Mouse (Mus musculus): ENCODE measurements around the gene Fbxl7. TPM values are rescaled to one million over a fixed set of nuclear protein-coding genes. Genes with fewer than 3 reads are reported as not detected.
A peak's percentile ranks its signal among the peaks of the same experiment; 100 is the strongest.

Gene Fbxl7
- polyA plus RNA-seq, 1 experiment from 2014 or later = 10.0 TPM

DNA sequence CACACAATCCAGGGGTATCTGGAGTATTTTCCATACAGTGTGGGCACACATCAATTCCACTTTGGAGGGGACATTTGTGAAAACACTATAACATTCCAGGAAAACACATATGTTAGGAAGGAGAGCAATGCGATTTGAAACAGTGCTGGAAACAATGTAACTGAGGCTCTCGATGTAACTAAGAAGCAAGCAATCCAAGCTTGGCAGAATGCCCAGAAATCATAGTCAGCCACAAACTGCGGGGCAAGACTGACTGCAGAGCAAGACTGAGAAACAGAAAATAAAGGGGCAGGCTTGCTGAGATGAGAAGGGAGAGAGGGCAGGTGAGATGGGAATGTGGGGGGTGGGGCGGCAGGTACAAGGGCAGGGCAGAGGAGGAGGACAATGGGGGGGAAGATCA lies 19.7 kb downstream of the Fbxl7 start:
- H3K27ac ChIP-seq (replicated peaks) = no peak overlapping the region
- no peak overlapping the region for H3K4me3 ChIP-seq
- no peaks in the 10 kb centered on the region for H3K27me3 ChIP-seq (replicated peaks)
- ATAC-seq (ENCODE audit: extremely low read depth, insufficient number of reproducible peaks, low FRiP score, low TSS enrichment) = no peak
- H3K36me3 ChIP-seq = no peaks in the 10 kb centered on the region
- WGBS = 16% methylated on average over 4 of the region's 4 CpGs
- peaks cover 11% of the 10 kb centered on the region for H3K4me1 ChIP-seq
- no peak overlapping the region for H3K4me2 ChIP-seq
- no peaks in the 10 kb centered on the region for H3K9me3 ChIP-seq
- no peak overlapping the region for H3K9ac ChIP-seq

DNA sequence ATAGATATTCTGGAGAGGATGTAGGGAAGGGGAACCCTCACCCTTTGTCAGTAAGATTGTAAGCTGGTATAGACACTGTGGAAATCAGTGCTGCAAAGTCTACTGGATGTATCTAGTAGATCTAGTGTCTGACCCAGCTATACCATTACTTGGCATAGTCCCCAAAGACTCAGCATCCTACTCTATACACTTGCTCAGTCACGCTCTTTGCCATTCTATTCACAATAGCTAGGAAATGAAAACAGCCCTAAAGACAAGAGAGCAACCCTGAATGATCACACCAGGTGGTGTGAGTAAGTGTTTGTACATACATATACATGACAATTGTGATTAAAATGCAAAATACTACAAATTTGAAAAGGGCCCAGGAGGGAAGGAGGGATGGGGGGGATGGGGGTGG lies 23.1 kb downstream of the Fbxl7 start:
- WGBS = 89% methylated on average over 1 of the region's 1 CpGs

DNA sequence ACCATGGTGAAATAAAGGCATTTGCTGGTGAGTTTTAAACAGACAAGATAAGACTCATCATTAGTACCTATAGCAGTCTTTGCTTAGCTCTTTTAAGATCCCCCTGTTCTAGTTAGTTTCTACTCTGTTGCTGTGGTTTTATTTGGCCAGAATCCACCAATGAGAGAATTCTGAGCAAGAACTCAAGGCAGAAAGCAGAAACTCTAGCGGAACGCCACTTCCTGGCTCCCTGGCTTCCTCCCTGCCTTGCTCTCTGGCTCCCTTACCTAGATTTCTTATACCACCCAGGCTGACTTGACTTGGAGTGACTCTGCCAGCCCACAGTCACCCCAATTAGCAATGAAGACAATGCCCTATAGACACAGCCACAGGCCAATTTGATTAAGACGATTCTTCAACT lies 26.2 kb downstream of the Fbxl7 start:
- peaks cover 9% of the 10 kb centered on the region; the same call in 1 of the 2 replicates for H3K4me1 ChIP-seq
- H3K9me3 ChIP-seq = no peaks in the 10 kb centered on the region
- no peaks in the 10 kb centered on the region for H3K27me3 ChIP-seq (replicated peaks)
- H3K4me2 ChIP-seq = no peak overlapping the region
- no peak overlapping the region for H3K4me3 ChIP-seq
- no peak overlapping the region for H3K9ac ChIP-seq
- H3K27ac ChIP-seq (replicated peaks) = no peak overlapping the region
- 66% methylated on average over 3 of the region's 3 CpGs for WGBS
- ATAC-seq (ENCODE audit: extremely low read depth, insufficient number of reproducible peaks, low FRiP score, low TSS enrichment) = no peak
- no peaks in the 10 kb centered on the region for H3K36me3 ChIP-seq

More for the DNA sequence above, 23.1 kb downstream of the Fbxl7 start:
- ATAC-seq (ENCODE audit: extremely low read depth, insufficient number of reproducible peaks, low FRiP score, low TSS enrichment) = no peak
- no peak overlapping the region for H3K27ac ChIP-seq (replicated peaks)
- H3K4me3 ChIP-seq = no peak overlapping the region
- no peak overlapping the region for H3K9ac ChIP-seq
- no peaks in the 10 kb centered on the region for H3K27me3 ChIP-seq (replicated peaks)
- no peaks in the 10 kb centered on the region for H3K9me3 ChIP-seq
- H3K4me1 ChIP-seq = peaks cover 20% of the 10 kb centered on the region
- H3K36me3 ChIP-seq = no peaks in the 10 kb centered on the region
- H3K4me2 ChIP-seq = no peak overlapping the region

DNA sequence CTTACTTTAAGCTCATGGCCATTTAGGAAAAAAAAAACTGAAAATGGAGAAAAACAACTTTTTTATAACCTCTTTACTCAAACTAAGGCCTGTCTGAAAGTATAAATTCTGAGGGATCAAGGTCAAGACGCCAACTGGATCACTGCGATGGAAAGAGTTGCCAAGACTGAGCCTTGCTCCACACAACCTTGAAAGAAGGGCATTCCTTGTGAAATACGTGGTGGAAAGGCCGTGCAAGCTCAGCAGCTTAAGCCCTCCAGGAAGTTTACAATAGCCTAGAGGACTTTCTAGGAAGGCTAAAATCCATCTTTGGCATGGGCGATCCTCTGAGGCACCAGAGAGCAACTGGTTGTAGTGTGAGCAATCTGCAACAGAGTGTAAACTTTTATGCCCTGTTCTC lies 27.9 kb downstream of the Fbxl7 start:
- Histone ChIP-seq H3K9ac (no peak overlapping the region), H3K9me3 (no peaks in the 10 kb centered on the region), H3K27me3 (replicated peaks) (no peaks in the 10 kb centered on the region), H3K36me3 (no peaks in the 10 kb centered on the region), H3K4me1 (peaks cover 9% of the 10 kb centered on the region; the same call in 1 of the 2 replicates), H3K27ac (replicated peaks) (no peak overlapping the region), H3K4me2 (no peak overlapping the region), H3K4me3 (no peak overlapping the region)
- ATAC-seq (ENCODE audit: extremely low read depth, insufficient number of reproducible peaks, low FRiP score, low TSS enrichment) = no peak
- 73% methylated on average over 5 of the region's 5 CpGs for WGBS

DNA sequence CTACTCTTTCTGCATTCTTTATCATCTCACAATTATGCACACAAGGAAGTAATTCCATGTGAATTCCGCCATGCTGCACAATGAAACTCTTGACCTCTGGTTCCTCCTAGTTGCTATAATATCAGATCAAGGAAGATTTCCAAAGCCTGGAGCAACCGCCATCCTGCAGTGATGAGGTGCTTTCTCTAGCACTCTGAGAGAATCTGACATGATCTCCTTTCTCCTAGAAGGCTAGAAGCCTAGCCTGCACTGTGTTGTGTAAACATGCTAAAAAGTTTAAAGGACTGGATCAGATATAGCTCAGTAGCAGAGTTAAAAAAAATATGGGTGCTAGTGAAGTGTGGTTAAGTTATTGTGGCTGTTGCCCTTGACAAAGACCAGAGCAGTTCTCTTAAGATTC lies 33.2 kb downstream of the Fbxl7 start:
- Histone ChIP-seq H3K27me3 (replicated peaks) (no peaks in the 10 kb centered on the region), H3K4me2 (no peak overlapping the region), H3K4me3 (no peak overlapping the region), H3K27ac (replicated peaks) (no peak overlapping the region), H3K9me3 (no peaks in the 10 kb centered on the region), H3K9ac (no peak overlapping the region), H3K36me3 (no peaks in the 10 kb centered on the region), H3K4me1 (no peaks in the 10 kb centered on the region)
- ATAC-seq (ENCODE audit: extremely low read depth, insufficient number of reproducible peaks, low FRiP score, low TSS enrichment) = no peak
- WGBS = 70% methylated on average over 2 of the region's 2 CpGs

DNA sequence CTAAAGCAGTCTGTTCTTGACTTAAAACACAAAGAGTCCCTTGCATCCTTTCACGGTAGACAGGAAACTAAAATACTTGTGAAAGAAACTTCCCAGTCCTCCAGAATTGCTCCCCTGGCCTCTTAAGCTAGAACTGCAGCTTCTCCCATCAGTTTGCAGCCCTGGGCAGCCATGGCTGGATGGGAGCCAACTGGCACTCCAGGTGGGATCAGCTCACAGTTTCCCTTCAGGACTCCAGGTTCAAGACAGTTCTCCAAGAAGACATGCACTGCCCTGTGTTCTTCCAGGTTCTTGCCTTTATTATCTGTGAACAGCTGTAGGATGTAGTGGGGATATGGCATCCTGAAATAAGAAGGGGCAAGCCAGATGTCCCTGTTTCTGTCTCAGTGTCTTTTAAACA lies 45.8 kb downstream of the Fbxl7 start:
- H3K4me2 ChIP-seq = no peak overlapping the region
- H3K9ac ChIP-seq = no peak overlapping the region
- H3K4me1 ChIP-seq = peaks cover 4% of the 10 kb centered on the region; the same call in 1 of the 2 replicates
- no peak overlapping the region for H3K27ac ChIP-seq (replicated peaks)
- 39% methylated on average over 1 of the region's 1 CpGs for WGBS
- peaks cover 3% of the 10 kb centered on the region; the same call in 1 of the 2 replicates for H3K36me3 ChIP-seq
- H3K4me3 ChIP-seq = no peak overlapping the region
- H3K27me3 ChIP-seq (replicated peaks) = no peaks in the 10 kb centered on the region
- H3K9me3 ChIP-seq = no peaks in the 10 kb centered on the region
- no peak for ATAC-seq (ENCODE audit: extremely low read depth, insufficient number of reproducible peaks, low FRiP score, low TSS enrichment)

DNA sequence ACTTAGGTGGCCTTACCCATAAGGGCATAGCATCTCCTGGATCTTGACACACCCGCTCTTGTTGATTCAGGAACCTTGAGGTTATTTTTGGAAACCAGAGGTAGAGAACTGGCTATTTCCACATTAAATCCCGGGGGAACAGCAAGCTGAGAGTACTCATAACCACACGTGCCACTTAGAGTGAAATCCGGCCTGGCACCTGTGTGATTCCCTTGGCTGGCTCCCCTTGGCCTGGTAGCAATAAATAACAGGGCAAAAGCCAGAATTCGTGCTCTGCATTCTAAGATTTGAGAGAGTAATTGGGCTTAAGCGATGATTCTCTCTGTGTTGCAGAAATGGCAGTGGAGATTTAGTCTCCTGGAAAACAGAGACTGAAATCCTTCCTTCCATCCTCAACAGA lies 53.2 kb downstream of the Fbxl7 start:
- H3K4me2 ChIP-seq = no peak overlapping the region

DNA sequence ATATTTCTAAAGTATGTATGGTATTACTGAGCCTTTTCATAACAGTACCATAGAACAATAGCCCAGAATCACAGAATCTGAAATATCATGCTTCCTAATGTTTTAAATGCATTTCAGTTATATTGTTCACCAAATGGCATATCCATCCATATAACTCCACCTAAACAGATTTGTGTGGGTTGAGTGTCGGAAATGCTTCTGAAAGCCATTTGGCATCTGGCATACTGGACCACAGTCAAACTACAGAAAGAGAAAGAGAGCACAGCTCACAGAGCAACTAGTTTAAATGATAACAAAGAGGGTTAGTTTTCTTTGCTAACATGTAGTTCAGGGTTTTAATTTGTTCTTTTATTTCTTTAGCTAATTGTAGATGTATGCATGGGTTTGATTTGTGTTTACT lies 57.0 kb downstream of the Fbxl7 start:
- WGBS = 88% methylated on average over 1 of the region's 1 CpGs
- H3K36me3 ChIP-seq = no peaks in the 10 kb centered on the region
- no peak overlapping the region for H3K9ac ChIP-seq
- H3K27ac ChIP-seq (replicated peaks) = no peak overlapping the region
- no peak for ATAC-seq (ENCODE audit: extremely low read depth, insufficient number of reproducible peaks, low FRiP score, low TSS enrichment)
- peaks cover 5% of the 10 kb centered on the region for H3K4me1 ChIP-seq
- H3K27me3 ChIP-seq (replicated peaks) = no peaks in the 10 kb centered on the region
- H3K9me3 ChIP-seq = no peaks in the 10 kb centered on the region
- no peak overlapping the region for H3K4me2 ChIP-seq
- H3K4me3 ChIP-seq = no peak overlapping the region

More for the DNA sequence above, 53.2 kb downstream of the Fbxl7 start:
- no peak for ATAC-seq (ENCODE audit: extremely low read depth, insufficient number of reproducible peaks, low FRiP score, low TSS enrichment)
- 72% methylated on average over 6 of the region's 6 CpGs for WGBS
- H3K4me3 ChIP-seq = no peak overlapping the region
- no peaks in the 10 kb centered on the region for H3K36me3 ChIP-seq
- no peaks in the 10 kb centered on the region for H3K27me3 ChIP-seq (replicated peaks)
- H3K4me1 ChIP-seq = no peaks in the 10 kb centered on the region
- H3K27ac ChIP-seq (replicated peaks) = no peak overlapping the region
- H3K9ac ChIP-seq = no peak overlapping the region
- H3K9me3 ChIP-seq = no peaks in the 10 kb centered on the region

DNA sequence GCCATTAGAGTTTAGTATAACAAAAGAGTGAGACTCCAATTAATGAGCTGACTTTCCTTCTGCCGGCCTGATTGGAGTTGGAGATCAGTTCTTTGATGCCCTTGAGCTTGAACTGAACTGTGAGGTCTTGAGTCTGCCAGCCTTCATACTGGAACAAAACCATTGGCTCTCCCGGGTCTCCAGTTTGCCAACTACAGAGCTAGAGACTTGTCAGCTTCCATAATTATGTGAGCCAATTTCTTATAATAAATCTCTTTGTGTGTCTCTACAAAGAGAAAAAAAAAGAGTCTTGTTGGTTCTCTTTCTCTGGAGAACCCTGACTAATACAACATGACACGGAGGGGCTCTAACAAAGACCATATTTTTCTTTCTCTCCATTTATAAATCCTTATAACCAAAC lies 58.2 kb downstream of the Fbxl7 start:
- H3K4me2 ChIP-seq = no peak overlapping the region
- 74% methylated on average over 3 of the region's 3 CpGs for WGBS
- no peak for ATAC-seq (ENCODE audit: extremely low read depth, insufficient number of reproducible peaks, low FRiP score, low TSS enrichment)

DNA sequence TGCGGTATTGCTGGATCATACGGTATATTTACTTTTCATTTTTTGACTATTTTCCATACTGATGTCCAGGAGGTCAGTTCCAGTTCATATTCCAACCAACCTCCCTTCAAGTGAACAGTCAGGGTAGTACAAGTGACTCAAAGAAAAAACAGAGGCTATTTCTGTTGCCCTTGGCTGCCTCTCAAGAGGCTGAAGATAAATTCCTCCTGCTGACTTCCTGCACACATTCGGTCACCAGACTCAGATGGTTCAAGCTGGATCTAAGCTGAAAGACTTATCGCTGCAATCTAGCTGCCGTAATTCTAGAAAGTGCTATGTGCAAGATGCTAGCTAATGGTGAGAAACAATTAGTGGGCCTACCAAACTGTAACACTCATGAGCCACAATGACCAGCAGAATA lies 61.0 kb downstream of the Fbxl7 start:
- Histone ChIP-seq H3K4me3 (no peak overlapping the region), H3K9ac (no peak overlapping the region), H3K27ac (replicated peaks) (peak overlapping the region; percentile 13; the same call in 1 of the 2 replicates), H3K4me1 (peaks cover 5% of the 10 kb centered on the region), H3K9me3 (no peaks in the 10 kb centered on the region), H3K36me3 (no peaks in the 10 kb centered on the region), H3K27me3 (replicated peaks) (no peaks in the 10 kb centered on the region), H3K4me2 (no peak overlapping the region)
- ATAC-seq (ENCODE audit: extremely low read depth, insufficient number of reproducible peaks, low FRiP score, low TSS enrichment) = no peak
- 49% methylated on average over 5 of the region's 5 CpGs for WGBS

More for the DNA sequence above, 58.2 kb downstream of the Fbxl7 start:
- Histone ChIP-seq H3K27ac (replicated peaks) (no peak overlapping the region), H3K9me3 (no peaks in the 10 kb centered on the region), H3K4me1 (peaks cover 5% of the 10 kb centered on the region), H3K27me3 (replicated peaks) (no peaks in the 10 kb centered on the region), H3K4me3 (no peak overlapping the region), H3K9ac (no peak overlapping the region), H3K36me3 (no peaks in the 10 kb centered on the region)

DNA sequence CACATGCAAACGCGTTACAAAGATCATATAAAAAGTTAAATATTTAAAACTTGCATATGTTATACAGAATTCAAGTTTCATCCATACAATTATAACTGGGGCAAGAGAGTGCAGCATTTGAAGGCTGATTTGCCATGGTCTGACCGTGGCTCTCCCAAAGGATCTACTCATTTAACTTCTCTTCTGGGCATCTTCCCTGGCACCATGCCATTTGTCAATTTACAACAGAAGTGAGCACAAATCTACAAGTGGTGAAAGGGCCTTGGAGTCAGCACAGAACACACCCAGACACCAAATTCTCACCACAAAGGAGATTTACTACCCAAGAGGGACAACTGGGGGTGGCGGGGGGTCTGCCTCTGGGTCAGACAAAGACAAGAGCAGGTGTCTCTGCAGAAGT lies 64.2 kb downstream of the Fbxl7 start:
- no peaks in the 10 kb centered on the region for H3K9me3 ChIP-seq
- ATAC-seq (ENCODE audit: extremely low read depth, insufficient number of reproducible peaks, low FRiP score, low TSS enrichment) = no peak
- H3K27me3 ChIP-seq (replicated peaks) = no peaks in the 10 kb centered on the region
- no peak overlapping the region for H3K9ac ChIP-seq
- peaks cover 5% of the 10 kb centered on the region for H3K4me1 ChIP-seq
- H3K4me3 ChIP-seq = no peak overlapping the region
- no peak overlapping the region for H3K4me2 ChIP-seq
- H3K36me3 ChIP-seq = no peaks in the 10 kb centered on the region
- 89% methylated on average over 4 of the region's 4 CpGs for WGBS
- no peak overlapping the region for H3K27ac ChIP-seq (replicated peaks)

DNA sequence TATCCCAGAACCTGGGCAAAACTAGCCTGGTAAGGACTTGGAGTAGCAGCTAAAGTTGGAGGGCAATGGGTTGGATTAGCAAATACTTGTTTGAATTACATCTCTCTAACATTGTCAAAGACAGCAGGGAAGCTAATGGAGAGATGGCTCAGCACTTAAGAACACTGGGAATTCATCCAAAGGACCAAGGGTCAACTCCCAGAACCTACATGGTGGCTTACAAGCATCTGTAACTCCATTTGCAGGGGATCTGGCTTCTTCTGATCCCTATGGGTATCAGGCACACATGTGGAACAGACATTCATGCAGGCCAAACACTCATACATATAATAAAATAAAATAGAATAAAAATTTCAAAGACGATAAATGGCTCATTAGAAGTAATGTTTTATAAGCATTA lies 78.4 kb downstream of the Fbxl7 start:
- no peak for ATAC-seq (ENCODE audit: extremely low read depth, insufficient number of reproducible peaks, low FRiP score, low TSS enrichment)
- Histone ChIP-seq H3K9me3 (no peaks in the 10 kb centered on the region), H3K27me3 (replicated peaks) (no peaks in the 10 kb centered on the region), H3K4me1 (peaks cover 3% of the 10 kb centered on the region), H3K4me2 (no peak overlapping the region), H3K27ac (replicated peaks) (no peak overlapping the region), H3K9ac (no peak overlapping the region), H3K36me3 (no peaks in the 10 kb centered on the region), H3K4me3 (no peak overlapping the region)
- 86% methylated on average over 1 of the region's 1 CpGs for WGBS

Data from heart, embryonic 13.5 days (tissue).